Mouse (Mus musculus): Measurements from ENCODE around the gene Stk38.

Stk38 gene

GRCm38 (mm10) chr17:28926380-28926779, 81.4 kb downstream of the Stk38 start:
- peak; percentile 54 to 79 for DNase-seq (ENCODE audit: low spot score in 2 of 2)

GRCm38 (mm10) chr17:28924957-28925595, 82.7 kb downstream of the Stk38 start:
- DNase-seq (ENCODE audit: low spot score in 2 of 2): no peak

- no peak for DNase-seq (ENCODE audit: low spot score in 2 of 2)
Measured at GRCm38 (mm10) chr17:28922096-28922495, 85.7 kb downstream of the Stk38 start.

GRCm38 (mm10) chr17:28921086-28921485, 86.7 kb downstream of the Stk38 start:
- no peak for DNase-seq (ENCODE audit: low spot score in 2 of 2)
